Mouse (Mus musculus): ENCODE data around the gene Atat1. TPM values are rescaled to one million over a fixed set of nuclear protein-coding genes. Genes with fewer than 3 reads are reported as not detected.

Atat1 gene
- 33.6 and 43.3 TPM in 2 replicates for polyA plus RNA-seq (2015; fragmentation: Nextera tagmentation; extraction: Ambion mirVana)

GRCm38 (mm10) chr17:35909919-35910369, at the start of gene Atat1:
TSS of gene Atat1 (minus strand) at chr17:35910075.

GRCm38 (mm10) chr17:35916297-35917142, 6.6 kb upstream of the Atat1 start, which contains the start of the genes Mrps18b and Ppp1r10:
TSS of gene Mrps18b (minus strand) at chr17:35916389.
TSS of gene Ppp1r10 (plus strand) at chr17:35916434.

GRCm38 (mm10) chr17:35896781-35897643, 12.9 kb downstream of the Atat1 start, which contains the start of gene 2310061I04Rik:
TSS of gene 2310061I04Rik (minus strand) at chr17:35897431.

GRCm38 (mm10) chr17:35879245-35880057, 30.4 kb downstream of the Atat1 start, which contains the start of gene Dhx16:
TSS of gene Dhx16 (plus strand) at chr17:35879819.

GRCm38 (mm10) chr17:35865481-35866280, 44.2 kb downstream of the Atat1 start, which contains the start of gene Ppp1r18:
TSS of gene Ppp1r18 (plus strand) at chr17:35865593.

GRCm38 (mm10) chr17:35861198-35861857, 48.5 kb downstream of the Atat1 start, which contains the start of gene Nrm:
TSS of gene Nrm (plus strand) at chr17:35861318.

Small RNA genes within 50 kb of the gene (microRNA-seq; reads per million reads assigned to microRNA genes)
- not detected for gene Gm28033 (ENCODE audit: borderline replicate concordance, insufficient number of aligned reads)
- gene Mir1894 (ENCODE audit: borderline replicate concordance, insufficient number of aligned reads) = not detected

Other genes with a start within 250 kb of the Atat1 start
- 6.7 and 11.2 TPM in 2 replicates for gene Vars2, start 242.5 kb downstream of the Atat1 start, polyA plus RNA-seq (2015; fragmentation: Nextera tagmentation; extraction: Ambion mirVana)
- 18.4 and 28.4 TPM in 2 replicates for gene Gtf2h4, start 236.3 kb downstream of the Atat1 start, polyA plus RNA-seq (2015; fragmentation: Nextera tagmentation; extraction: Ambion mirVana)
- 34.6 and 39.0 TPM in 2 replicates for gene Ddr1, start 205.5 kb downstream of the Atat1 start, polyA plus RNA-seq (2015; fragmentation: Nextera tagmentation; extraction: Ambion mirVana)
- 22.9 and 31.0 TPM in 2 replicates for gene Ier3, start 88.4 kb downstream of the Atat1 start, polyA plus RNA-seq (2015; fragmentation: Nextera tagmentation; extraction: Ambion mirVana)
- 82.1 and 88.2 TPM in 2 replicates for gene Flot1, start 86.8 kb downstream of the Atat1 start, polyA plus RNA-seq (2015; fragmentation: Nextera tagmentation; extraction: Ambion mirVana)
- gene Tubb5, start 71.8 kb downstream of the Atat1 start, polyA plus RNA-seq (2015; fragmentation: Nextera tagmentation; extraction: Ambion mirVana) = 314 and 519 TPM in 2 replicates
- gene Mdc1, start 68.6 kb downstream of the Atat1 start, polyA plus RNA-seq (2015; fragmentation: Nextera tagmentation; extraction: Ambion mirVana) = 3.0 and 4.6 TPM in 2 replicates
- 19.3 and 27.9 TPM in 2 replicates for gene Nrm, start 48.8 kb downstream of the Atat1 start, polyA plus RNA-seq (2015; fragmentation: Nextera tagmentation; extraction: Ambion mirVana)
- gene Ppp1r18, start 44.5 kb downstream of the Atat1 start, polyA plus RNA-seq (2015; fragmentation: Nextera tagmentation; extraction: Ambion mirVana) = 22.2 and 26.9 TPM in 2 replicates
- gene Dhx16, start 30.3 kb downstream of the Atat1 start, polyA plus RNA-seq (2015; fragmentation: Nextera tagmentation; extraction: Ambion mirVana) = 16.3 and 22.6 TPM in 2 replicates
- gene 2310061I04Rik, start 12.6 kb downstream of the Atat1 start, polyA plus RNA-seq (2015; fragmentation: Nextera tagmentation; extraction: Ambion mirVana) = 13.8 and 19.1 TPM in 2 replicates
- 48.8 and 78.3 TPM in 2 replicates for gene Mrps18b, start 6.3 kb upstream of the Atat1 start, polyA plus RNA-seq (2015; fragmentation: Nextera tagmentation; extraction: Ambion mirVana)
- 14.8 and 22.8 TPM in 2 replicates for gene Ppp1r10, start 6.4 kb upstream of the Atat1 start, polyA plus RNA-seq (2015; fragmentation: Nextera tagmentation; extraction: Ambion mirVana)
- gene Abcf1, start 59.7 kb upstream of the Atat1 start, polyA plus RNA-seq (2015; fragmentation: Nextera tagmentation; extraction: Ambion mirVana) = 50.8 and 70.0 TPM in 2 replicates
- gene Gnl1, start 69.8 kb upstream of the Atat1 start, polyA plus RNA-seq (2015; fragmentation: Nextera tagmentation; extraction: Ambion mirVana) = 32.3 and 38.9 TPM in 2 replicates
- 19.0 and 23.8 TPM in 2 replicates for gene Prr3, start 70.2 kb upstream of the Atat1 start, polyA plus RNA-seq (2015; fragmentation: Nextera tagmentation; extraction: Ambion mirVana)
- gene H2-T24, start 110.5 kb upstream of the Atat1 start, polyA plus RNA-seq (2015; fragmentation: Nextera tagmentation; extraction: Ambion mirVana) = 2.0 and 2.2 TPM in 2 replicates
- 47.7 and 51.8 TPM in 2 replicates for gene H2-T23, start 122.8 kb upstream of the Atat1 start, polyA plus RNA-seq (2015; fragmentation: Nextera tagmentation; extraction: Ambion mirVana)
- gene H2-T22, start 132.7 kb upstream of the Atat1 start, polyA plus RNA-seq (2015; fragmentation: Nextera tagmentation; extraction: Ambion mirVana) = 27.9 and 31.3 TPM in 2 replicates
- gene Gm6034, start 132.9 kb upstream of the Atat1 start, polyA plus RNA-seq (2015; fragmentation: Nextera tagmentation; extraction: Ambion mirVana) = not detected in 2 replicates
- 0.47 TPM in 1 of 2 replicates, not detected in the other for gene Gm11127, start 148.3 kb upstream of the Atat1 start, polyA plus RNA-seq (2015; fragmentation: Nextera tagmentation; extraction: Ambion mirVana)
- gene Gm19684, start 211.6 kb upstream of the Atat1 start, polyA plus RNA-seq (2015; fragmentation: Nextera tagmentation; extraction: Ambion mirVana) = not detected in 2 replicates
- not detected in 2 replicates for gene Gm7030, start 219.3 kb upstream of the Atat1 start, polyA plus RNA-seq (2015; fragmentation: Nextera tagmentation; extraction: Ambion mirVana)